Mouse (Mus musculus) granulocyte monocyte progenitor cell, adult 5-6 weeks (primary cell): ENCODE data around the gene Mindy3. TPM values are rescaled to one million over a fixed set of nuclear protein-coding genes. Genes with fewer than 3 reads are reported as not detected.

Source experiments
- ATAC-seq: replicated peaks from 2 replicates; pipeline ENCODE4 v1.8.0; 2016; ENCODE audit warnings: mild to moderate bottlenecking, moderate TSS enrichment, inconsistent platforms; ENCODE audit not compliant: poor library complexity, severe bottlenecking
- total RNA-seq, 2 experiments: library from RNA; stranded (forward) in 1 of 2; stranded (reverse) in 1 of 2; fragments of 200-712, 200-1000 nt in 1 of 2; fragments of >200 nt in 1 of 2; fragmentation: Nextera tagmentation in 1 of 2; gene quantifications; 2 replicates each; pipeline ENCODE4 v1.2.3; 2014 to 2017

The Mindy3 gene
- total RNA-seq, 2 experiments from 2014 or later: 19.9 to 59.0 TPM

GRCm38 (mm10) chr2:12377024-12377423, 42.2 kb downstream of the Mindy3 start:
- no peak for ATAC-seq

- no peak for ATAC-seq
Observed at GRCm38 (mm10) chr2:12372883-12373282, 46.4 kb downstream of the Mindy3 start.

- ATAC-seq: no peak
Observed at GRCm38 (mm10) chr2:12371401-12371800, 47.9 kb downstream of the Mindy3 start.

- no peak for ATAC-seq
Observed at GRCm38 (mm10) chr2:12368451-12368850, 50.8 kb downstream of the Mindy3 start.

- ATAC-seq: no peak
Observed at GRCm38 (mm10) chr2:12368016-12368415, 51.3 kb downstream of the Mindy3 start.

- no peak for ATAC-seq
Observed at GRCm38 (mm10) chr2:12361310-12361709, 58.0 kb downstream of the Mindy3 start.

GRCm38 (mm10) chr2:12354837-12355236, 64.4 kb downstream of the Mindy3 start:
- no peak for ATAC-seq

GRCm38 (mm10) chr2:12348914-12349313, 70.4 kb downstream of the Mindy3 start:
- ATAC-seq: no peak

- no peak for ATAC-seq
Observed at GRCm38 (mm10) chr2:12331962-12332361, 87.3 kb downstream of the Mindy3 start.

GRCm38 (mm10) chr2:12329620-12330019, 89.7 kb downstream of the Mindy3 start:
- ATAC-seq: no peak

GRCm38 (mm10) chr2:12329068-12329407, 90.2 kb downstream of the Mindy3 start:
- no peak for ATAC-seq

GRCm38 (mm10) chr2:12328355-12329067, 90.8 kb downstream of the Mindy3 start:
- no peak for ATAC-seq

- 0 out of 2 replicates have a peak, but pooled peaks have one; percentile 14 for ATAC-seq
Observed at GRCm38 (mm10) chr2:12327691-12328354, 91.4 kb downstream of the Mindy3 start.

- ATAC-seq: peak; percentile 96
Observed at GRCm38 (mm10) chr2:12327216-12327615, 92.1 kb downstream of the Mindy3 start.

- no peak for ATAC-seq
Observed at GRCm38 (mm10) chr2:12325868-12326267, 93.4 kb downstream of the Mindy3 start.

GRCm38 (mm10) chr2:12325417-12325816, 93.9 kb downstream of the Mindy3 start:
- no peak for ATAC-seq

GRCm38 (mm10) chr2:12320914-12321313, 98.4 kb downstream of the Mindy3 start:
- ATAC-seq: no peak

GRCm38 (mm10) chr2:12318715-12319114, 100.6 kb downstream of the Mindy3 start:
- ATAC-seq: peak; percentile 16; the same call in 1 of the 2 replicates

GRCm38 (mm10) chr2:12318036-12318435, 101.2 kb downstream of the Mindy3 start:
- no peak for ATAC-seq

- peak; percentile 98 for ATAC-seq
Observed at GRCm38 (mm10) chr2:12317343-12317742, 101.9 kb downstream of the Mindy3 start.

- ATAC-seq: no peak
Observed at GRCm38 (mm10) chr2:12316361-12316760, 102.9 kb downstream of the Mindy3 start.

- peak; percentile 47 for ATAC-seq
Observed at GRCm38 (mm10) chr2:12314028-12314427, 105.2 kb downstream of the Mindy3 start.
